Comparison of ENCODE assay signal across 7 mouse cellular contexts in the genomic region with DNA sequence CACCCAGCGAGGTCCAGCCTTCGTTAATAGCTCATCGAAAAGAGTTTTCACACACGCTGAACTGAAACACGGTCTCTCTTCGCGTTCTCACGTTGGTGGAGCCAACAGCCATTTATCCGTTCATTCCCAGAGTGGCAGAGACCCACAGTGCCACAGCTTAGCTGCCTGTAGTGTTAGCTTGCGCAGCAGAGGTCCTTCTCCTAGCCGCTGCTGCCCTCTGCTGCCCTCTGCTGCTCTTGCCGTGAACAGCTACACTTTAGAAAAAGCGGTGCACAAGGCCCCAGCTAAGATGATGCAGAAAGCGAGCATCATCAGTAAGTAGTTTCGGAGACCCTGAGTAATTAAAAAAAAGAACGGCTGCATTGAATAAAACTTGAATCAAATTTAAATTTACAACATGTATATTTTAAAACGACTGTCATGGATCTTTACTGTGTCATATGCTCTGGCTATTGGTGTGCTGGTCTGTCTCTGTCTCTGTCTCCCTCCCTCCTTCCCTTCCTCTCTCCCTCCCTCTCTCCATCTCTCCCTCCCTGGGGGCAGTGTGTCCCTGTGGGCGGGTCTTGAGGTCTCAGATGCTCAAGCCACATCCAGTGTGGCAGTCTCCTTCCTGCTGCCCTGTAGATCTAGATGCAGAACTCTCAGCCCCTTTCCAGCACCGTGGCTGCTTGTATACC. TPM values are rescaled to one million over a fixed set of nuclear protein-coding genes. Genes with fewer than 3 reads are reported as not detected.
A peak's percentile ranks its signal among the peaks of the same experiment; 100 is the strongest.
DNase-seq lines count a peak whose midpoint lies in the region; ATAC-seq and TF ChIP-seq lines count a peak whose summit lies in the region.

No protein-coding gene starts in this region.

- intact Hi-C loops in left cerebral cortex, postnatal 36 days (cut with DNase I): no loop called here

- no peak overlapping the region for H3K9ac ChIP-seq in intestine, postnatal 0 days (ENCODE audit: low read depth, low read length)
- H3K9ac ChIP-seq in midbrain, embryonic 14.5 days (replicated peaks; ENCODE audit: low read length): no peak overlapping the region

- no peak overlapping the region for H3K4me2 ChIP-seq in intestine, postnatal 0 days (replicated peaks; ENCODE audit: low read depth)
- peak overlapping the region; percentile 46 for H3K4me2 ChIP-seq in midbrain, embryonic 14.5 days (ENCODE audit: low read length)

- 35% methylated on average over 19 of the region's 19 CpGs for WGBS in intestine, postnatal 0 days
- 28% methylated on average over 19 of the region's 19 CpGs for WGBS in midbrain, embryonic 14.5 days

- peak; percentile 66 to 90 for DNase-seq in adrenal gland, adult (ENCODE audit: inconsistent age in 2 of 2, low spot score in 1 of 2)
- peak; percentile 83 to 88 for DNase-seq in cerebellum, postnatal 36 days
- peak; percentile 58 for DNase-seq in gastrocnemius, adult 18-20 months (ENCODE audit: low spot score)
- peak; percentile 82 to 83 for DNase-seq in left cerebral cortex, postnatal 36 days (ENCODE audit: low spot score in 2 of 2)
- peak; percentile 89 for DNase-seq in midbrain, embryonic 14.5 days
- DNase-seq in spleen, postnatal 10 days (ENCODE audit: low spot score in 2 of 2): peak; percentile 48 to 78

- no peak overlapping the region for H3K4me3 ChIP-seq in intestine, postnatal 0 days (ENCODE audit: low read depth, low read length)
- H3K4me3 ChIP-seq in midbrain, embryonic 14.5 days (replicated peaks; ENCODE audit: low read depth, low read length): no peak overlapping the region; the same call in 1 of the 2 replicates

- H3K9me3 ChIP-seq in intestine, postnatal 0 days (ENCODE audit: control insufficient read depth): no peaks in the 10 kb centered on the region
- H3K9me3 ChIP-seq in midbrain, embryonic 14.5 days (ENCODE audit: control insufficient read depth, low read length): no peaks in the 10 kb centered on the region

- no peak for ATAC-seq in intestine, postnatal 0 days
- peak; percentile 79 for ATAC-seq in midbrain, embryonic 14.5 days (ENCODE audit: low FRiP score, low TSS enrichment)

- no peaks in the 10 kb centered on the region for H3K4me1 ChIP-seq in intestine, postnatal 0 days (replicated peaks; ENCODE audit: control insufficient read depth, insufficient read depth, low read length)
- H3K4me1 ChIP-seq in midbrain, embryonic 14.5 days (ENCODE audit: control insufficient read depth, insufficient read depth, low read length): no peaks in the 10 kb centered on the region

- peak; percentile 94 for TF ChIP-seq CTCF in intestine, postnatal 0 days (IDR thresholded peaks at IDR 0.05; ENCODE audit: low read depth)

- H3K27ac ChIP-seq in intestine, postnatal 0 days (ENCODE audit: low read depth, low read length): no peak overlapping the region
- no peak overlapping the region for H3K27ac ChIP-seq in midbrain, embryonic 14.5 days (replicated peaks; ENCODE audit: low read depth, low read length)

- H3K27me3 ChIP-seq in intestine, postnatal 0 days (replicated peaks; ENCODE audit: control insufficient read depth, insufficient read depth, low read length): no peaks in the 10 kb centered on the region
- H3K27me3 ChIP-seq in midbrain, embryonic 14.5 days (ENCODE audit: control insufficient read depth, insufficient read depth, low read length): no peaks in the 10 kb centered on the region

- H3K36me3 ChIP-seq in intestine, postnatal 0 days (ENCODE audit: control insufficient read depth, insufficient read depth): peaks cover 7% of the 10 kb centered on the region; the same call in 1 of the 2 replicates
- no peaks in the 10 kb centered on the region for H3K36me3 ChIP-seq in midbrain, embryonic 14.5 days (ENCODE audit: control insufficient read depth, insufficient read depth, low read length)

RNA-seq across cellular contexts. Expression of gene Tmem144, which starts 38.6 kb away (rescaled TPM):
- total RNA-seq in gastrocnemius, adult 18-20 months (2021): 1 to 10 TPM in 1 of 2 experiments, under 1 TPM in 1; 0.69 to 1.4 TPM
- polyA plus RNA-seq in intestine, postnatal 0 days (2015; fragmentation: Nextera tagmentation; extraction: Ambion mirVana): 59.3 and 73.8 TPM in 2 replicates
- 10 to 100 TPM; 10.6 to 12.4 TPM for total RNA-seq in left cerebral cortex, postnatal 36 days (2021)
- 0.39 and 0.97 TPM in 2 replicates for polyA plus RNA-seq in midbrain, embryonic 14.5 days (2014; fragmentation: Nextera tagmentation; extraction: Ambion mirVana)

Comparison
In these comparisons a context has a peak if more than half of its experiments do, and no peak if none do; other contexts are left out.
1. RNA of gene Tmem144, which starts 38.6 kb away (total RNA-seq): 10.6 to 12.4 TPM in left cerebral cortex, postnatal 36 days; 0.69 to 1.4 TPM in gastrocnemius, adult 18-20 months; every median in the first group is over 4 times any median in the second.
2. Peak in every context shown above with its lines, with median percentiles within 50 percentile points of each other: DNase-seq.